ENCODE assay signal across 24 mouse cellular contexts in the genomic region with DNA sequence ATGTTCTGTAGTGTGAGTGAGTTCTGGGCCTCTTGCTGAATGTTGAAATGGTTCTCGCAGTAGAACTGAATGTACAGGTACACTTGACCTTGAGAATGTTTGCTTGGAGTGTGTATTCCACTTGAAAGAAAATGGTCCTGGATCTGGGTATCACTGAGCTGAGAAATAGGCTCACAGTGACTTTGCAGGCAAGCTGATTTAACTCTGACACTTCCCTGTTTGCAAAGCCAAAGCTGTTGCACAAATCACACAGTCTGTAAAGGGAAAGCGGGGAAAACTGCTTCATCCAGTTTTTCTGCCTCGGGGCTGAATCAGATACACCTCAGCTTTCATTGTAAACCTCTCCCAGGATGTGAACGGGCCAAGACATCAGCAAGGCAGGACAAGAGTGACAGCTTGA.
DNase-seq lines count a peak whose midpoint lies in the region; ATAC-seq and TF ChIP-seq lines count a peak whose summit lies in the region.
"Had no signal": no experiment of that assay in that cellular context is flagged by ENCODE, and none has a peak within 500 bp of the region (broad histone marks: within the 10 kb centered on the region; RNA-seq: fewer than 3 reads in every experiment).

No protein-coding gene starts in this region.

- H3K9me3 ChIP-seq in midbrain, embryonic 11.5 days (ENCODE audit: control insufficient read depth, low read length): no peaks in the 10 kb centered on the region
- no peaks in the 10 kb centered on the region for H3K9me3 ChIP-seq in midbrain, embryonic 15.5 days
- no peaks in the 10 kb centered on the region for H3K9me3 ChIP-seq in lung, embryonic 16.5 days (ENCODE audit: control insufficient read depth, low read length)
- H3K9me3 ChIP-seq in stomach, embryonic 14.5 days (ENCODE audit: control insufficient read depth, low read depth, low read length): no peaks in the 10 kb centered on the region
- H3K9me3 ChIP-seq: heart, embryonic 13.5 days; limb, embryonic 15.5 days; midbrain, embryonic 12.5 days had no signal

- no peak for TF ChIP-seq CTCF in gastrocnemius, adult 2 months (IDR thresholded peaks at IDR 0.05)

- H3K27ac ChIP-seq in midbrain, embryonic 11.5 days (ENCODE audit: low read depth, low read length): no peak overlapping the region
- H3K27ac ChIP-seq in midbrain, embryonic 15.5 days: no peak overlapping the region
- peak overlapping the region; percentile 55; the same call in 1 of the 2 replicates for H3K27ac ChIP-seq in lung, embryonic 16.5 days (ENCODE audit: low read length)
- H3K27ac ChIP-seq in stomach, embryonic 14.5 days (ENCODE audit: low read length): no peak overlapping the region
- H3K27ac ChIP-seq in gastrocnemius, adult 2 months: no peak overlapping the region
- H3K27ac ChIP-seq: heart, adult 2 months; heart, embryonic 13.5 days; hindbrain, postnatal 0 days; limb, embryonic 15.5 days; liver, embryonic 14.5 days; midbrain, embryonic 12.5 days had no signal

- no peaks in the 10 kb centered on the region for H3K36me3 ChIP-seq in midbrain, embryonic 11.5 days (ENCODE audit: control insufficient read depth, insufficient read depth, low read length)
- H3K36me3 ChIP-seq in midbrain, embryonic 15.5 days (replicated peaks): no peaks in the 10 kb centered on the region
- H3K36me3 ChIP-seq in lung, embryonic 16.5 days (ENCODE audit: control insufficient read depth, insufficient read depth, low read length): no peaks in the 10 kb centered on the region
- H3K36me3 ChIP-seq in stomach, embryonic 14.5 days (ENCODE audit: control insufficient read depth, insufficient read depth, low read length): no peaks in the 10 kb centered on the region
- H3K36me3 ChIP-seq: heart, embryonic 13.5 days; limb, embryonic 15.5 days; midbrain, embryonic 12.5 days had no signal

- DNase-seq in midbrain, embryonic 11.5 days (ENCODE audit: low spot score, missing footprints): peak; percentile 35
- DNase-seq in fat pad, adult 2 months (ENCODE audit: extremely low read depth, low read depth, low spot score): peak; percentile 33
- no peak for DNase-seq in embryo, embryonic 11 days
- DNase-seq in left cerebral cortex, postnatal 10 days (ENCODE audit: extremely low spot score in 1 of 2, low spot score in 2 of 2): no peak
- no peak for DNase-seq in gastrocnemius, adult 2 months
- DNase-seq: adrenal gland, postnatal 14 days; cerebellum, adult 9-10 months; gastrocnemius, postnatal 10 days; heart, adult 2 months; heart, postnatal 14 days; kidney, adult 9 months; kidney, postnatal 25 days; layer of hippocampus, postnatal 36 days; thymus, postnatal 4 days had no signal

- H3K4me1 ChIP-seq in midbrain, embryonic 11.5 days (ENCODE audit: control insufficient read depth, insufficient read depth, low read length): no peaks in the 10 kb centered on the region
- no peaks in the 10 kb centered on the region for H3K4me1 ChIP-seq in midbrain, embryonic 15.5 days
- H3K4me1 ChIP-seq in lung, embryonic 16.5 days (replicated peaks; ENCODE audit: control insufficient read depth, insufficient read depth, low read length): 0 out of 2 replicates have a peak, but pooled peaks cover 3% of the 10 kb centered on the region
- H3K4me1 ChIP-seq in stomach, embryonic 14.5 days (ENCODE audit: control insufficient read depth, insufficient read depth, low read length): no peaks in the 10 kb centered on the region
- H3K4me1 ChIP-seq: heart, embryonic 13.5 days; limb, embryonic 15.5 days; midbrain, embryonic 12.5 days had no signal

- ATAC-seq in midbrain, embryonic 11.5 days (ENCODE audit: low FRiP score): no peak
- ATAC-seq in midbrain, embryonic 15.5 days (replicated peaks): no peak
- peak; percentile 94 for ATAC-seq in lung, embryonic 16.5 days (ENCODE audit: low read depth)
- peak; percentile 84 for ATAC-seq in stomach, embryonic 14.5 days (ENCODE audit: insufficient number of reproducible peaks, insufficient read depth, low FRiP score, low read depth)
- ATAC-seq: forebrain, embryonic 14.5 days; hindbrain, postnatal 0 days; intestine, embryonic 16.5 days had no signal

- intact Hi-C loops in left cerebral cortex, postnatal 10 days (cut with DNase I): no loop called here
- intact Hi-C loops in gastrocnemius, adult 2 months (cut with DNase I): no loop called here

- no peaks in the 10 kb centered on the region for H3K27me3 ChIP-seq in midbrain, embryonic 11.5 days (ENCODE audit: control insufficient read depth, insufficient read depth, low read length)
- no peaks in the 10 kb centered on the region for H3K27me3 ChIP-seq in midbrain, embryonic 15.5 days (replicated peaks)
- H3K27me3 ChIP-seq in lung, embryonic 16.5 days (ENCODE audit: control insufficient read depth, insufficient read depth, low read depth, low read length): no peaks in the 10 kb centered on the region
- H3K27me3 ChIP-seq in stomach, embryonic 14.5 days (ENCODE audit: control insufficient read depth, insufficient read depth, low read length): no peaks in the 10 kb centered on the region
- H3K27me3 ChIP-seq: heart, embryonic 13.5 days; limb, embryonic 15.5 days; midbrain, embryonic 12.5 days had no signal

- H3K9ac ChIP-seq in midbrain, embryonic 11.5 days (ENCODE audit: low read length): no peak overlapping the region
- H3K9ac ChIP-seq in midbrain, embryonic 15.5 days: no peak overlapping the region
- no peak overlapping the region for H3K9ac ChIP-seq in lung, embryonic 16.5 days (ENCODE audit: low read length)
- no peak overlapping the region for H3K9ac ChIP-seq in stomach, embryonic 14.5 days (replicated peaks; ENCODE audit: low read depth, low read length)
- H3K9ac ChIP-seq: heart, embryonic 13.5 days; limb, embryonic 15.5 days; liver, embryonic 14.5 days; midbrain, embryonic 12.5 days had no signal

- WGBS in midbrain, embryonic 11.5 days: 86% methylated on average over 4 of the region's 4 CpGs
- 75% methylated on average over 4 of the region's 4 CpGs for WGBS in midbrain, embryonic 15.5 days
- 46% methylated on average over 4 of the region's 4 CpGs for WGBS in lung, embryonic 16.5 days
- 59% methylated on average over 4 of the region's 4 CpGs for WGBS in stomach, embryonic 14.5 days

- H3K4me3 ChIP-seq in midbrain, embryonic 11.5 days (ENCODE audit: low read depth, low read length): no peak overlapping the region
- H3K4me3 ChIP-seq in midbrain, embryonic 15.5 days: no peak overlapping the region
- H3K4me3 ChIP-seq in lung, embryonic 16.5 days (ENCODE audit: low read length): no peak overlapping the region
- no peak overlapping the region for H3K4me3 ChIP-seq in stomach, embryonic 14.5 days (ENCODE audit: low read depth, low read length)
- H3K4me3 ChIP-seq in gastrocnemius, adult 2 months: no peak overlapping the region
- H3K4me3 ChIP-seq: heart, adult 2 months; heart, embryonic 13.5 days; limb, embryonic 15.5 days; midbrain, embryonic 12.5 days had no signal

- no peak overlapping the region for H3K4me2 ChIP-seq in midbrain, embryonic 11.5 days
- no peak overlapping the region for H3K4me2 ChIP-seq in midbrain, embryonic 15.5 days
- no peak overlapping the region for H3K4me2 ChIP-seq in lung, embryonic 16.5 days (ENCODE audit: low read depth, low read length)
- no peak overlapping the region for H3K4me2 ChIP-seq in stomach, embryonic 14.5 days (replicated peaks; ENCODE audit: low read depth, low read length)
- H3K4me2 ChIP-seq: heart, embryonic 13.5 days; limb, embryonic 15.5 days; midbrain, embryonic 12.5 days had no signal

Comparison
In these comparisons a context has a peak if more than half of its experiments do, and no peak if none do; other contexts are left out.
1. ATAC-seq: peak in lung, embryonic 16.5 days (single experiment) and stomach, embryonic 14.5 days (single experiment); none in midbrain, embryonic 11.5 days (single experiment) and midbrain, embryonic 15.5 days (single experiment).
2. DNase-seq: peak in midbrain, embryonic 11.5 days (single experiment) and fat pad, adult 2 months (single experiment); none in embryo, embryonic 11 days (single experiment), left cerebral cortex, postnatal 10 days (0 of 2) and gastrocnemius, adult 2 months (single experiment).